Mouse (Mus musculus) hindbrain, postnatal 0 days (tissue): ENCODE data around the gene Scml4. TPM values are rescaled to one million over a fixed set of nuclear protein-coding genes. Genes with fewer than 3 reads are reported as not detected.

Experiments
- ATAC-seq: fragments of 200-750 bp; cut with Nextera tagmentation; 2 replicates; pipeline ENCODE4 v1.8.0; 2017; ENCODE audit warnings: mild to moderate bottlenecking, moderate TSS enrichment, moderate library complexity
- DNase-seq: peaks from one replicate; pipeline ENCODE4 v3.0.0-alpha.2; 2015; ENCODE audit warnings: low spot score
- H3K27ac ChIP-seq: fragments of 300-500 bp; sonication (generic); 2 replicates; pipeline ENCODE4 v1.5.1; 2014; ENCODE audit warnings: mild to moderate bottlenecking
- H3K27me3 ChIP-seq: fragments of 300-500 bp; sonication (generic); 2 replicates; pipeline ENCODE4 v1.6.1; 2014; ENCODE audit warnings: low read length, mixed read lengths; ENCODE audit not compliant: insufficient read depth
- H3K36me3 ChIP-seq: fragments of 300-500 bp; sonication (generic); 2 replicates; pipeline ENCODE4 v1.6.1; 2014; ENCODE audit warnings: low read length, mixed read lengths; ENCODE audit not compliant: insufficient read depth
- H3K4me1 ChIP-seq: fragments of 300-500 bp; sonication (generic); 2 replicates; pipeline ENCODE4 v1.6.1; 2014; ENCODE audit warnings: antibody characterized with exemption, low read length, mixed read lengths; ENCODE audit not compliant: insufficient read depth
- H3K4me2 ChIP-seq: fragments of 300-500 bp; sonication (generic); 2 replicates; pipeline ENCODE4 v1.6.1; 2014; ENCODE audit warnings: low read depth, mild to moderate bottlenecking, low read length, moderate library complexity, mixed read lengths
- H3K4me3 ChIP-seq: fragments of 300-500 bp; sonication (generic); 2 replicates; pipeline ENCODE4 v1.5.1; 2014; ENCODE audit warnings: low read length
- H3K9ac ChIP-seq: fragments of 300-500 bp; sonication (generic); replicated peaks from 2 replicates; pipeline ENCODE4 v1.6.1; 2014; ENCODE audit warnings: mild to moderate bottlenecking, low read length, moderate library complexity, mixed read lengths
- H3K9me3 ChIP-seq: fragments of 300-500 bp; sonication (generic); 2 replicates; pipeline ENCODE4 v1.6.1; 2016; ENCODE audit warnings: low read length, mixed read lengths
- CTCF ChIP-seq: IDR thresholded peaks from 2 replicates; pipeline ENCODE4 v1.5.1; 2016; ENCODE audit warnings: antibody characterized with exemption, control low read depth, low read depth
- WGBS: fragments of 180-500 bp; shearing (Covaris S2); extraction: QIAGEN DNeasy Blood & Tissue Kit; methylation state at CpG from one replicate; pipeline ENCODE4 v1.1.7; 2014; 5-methylcytosine and 5-hydroxymethylcytosine counted together
- polyA plus RNA-seq: library from polyadenylated mRNA; unstranded; fragments of >200 nt; fragmentation: Nextera tagmentation; extraction: Ambion mirVana; gene quantifications from 2 replicates; pipeline ENCODE4 v1.2.1, GENCODE M21; 2015
- total RNA-seq: library from RNA; depleted of rRNA; stranded (reverse); fragments of >200 nt; gene quantifications from 2 replicates; pipeline ENCODE4 v1.2.3, GENCODE M21; 2014

Gene Scml4
- total and polyA plus RNA-seq, 2 experiments from 2014 or later, result 7.0 to 16.4 TPM

DNA sequence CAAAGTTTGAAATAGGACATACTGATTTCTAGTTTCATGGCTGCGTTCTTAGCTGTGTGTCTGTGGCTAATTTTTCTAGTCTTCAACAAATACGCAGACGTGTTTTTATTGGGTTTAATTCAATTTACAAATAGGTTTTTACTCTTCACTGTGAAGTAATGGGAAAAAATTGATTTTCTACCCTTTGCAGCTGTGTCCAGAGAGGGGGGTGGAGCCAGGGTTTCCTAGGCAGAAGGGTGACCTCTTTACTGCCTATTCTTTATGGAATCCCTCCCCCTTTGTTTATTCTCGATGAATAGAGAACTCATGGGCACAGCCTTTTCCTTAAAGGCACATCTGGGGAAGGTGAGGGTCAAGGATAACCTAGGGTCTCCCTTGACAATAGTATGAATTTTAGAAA lies 98.5 kb downstream of the Scml4 start:
- Histone ChIP-seq H3K9ac (0 out of 2 replicates have a peak overlapping the region, but pooled peaks have one; percentile 34), H3K27ac (no peak overlapping the region), H3K4me2 (peak overlapping the region; percentile 61), H3K4me1 (0 out of 2 replicates have a peak, but pooled peaks cover 3% of the 10 kb centered on the region), H3K9me3 (no peaks in the 10 kb centered on the region), H3K27me3 (no peaks in the 10 kb centered on the region), H3K4me3 (peak overlapping the region; percentile 34; the same call in 1 of the 2 replicates), H3K36me3 (no peaks in the 10 kb centered on the region)
- 47% methylated on average over 4 of the region's 4 CpGs for WGBS
- TF ChIP-seq CTCF, result no peak
- DNase-seq (no peak), ATAC-seq (no peak)

DNA sequence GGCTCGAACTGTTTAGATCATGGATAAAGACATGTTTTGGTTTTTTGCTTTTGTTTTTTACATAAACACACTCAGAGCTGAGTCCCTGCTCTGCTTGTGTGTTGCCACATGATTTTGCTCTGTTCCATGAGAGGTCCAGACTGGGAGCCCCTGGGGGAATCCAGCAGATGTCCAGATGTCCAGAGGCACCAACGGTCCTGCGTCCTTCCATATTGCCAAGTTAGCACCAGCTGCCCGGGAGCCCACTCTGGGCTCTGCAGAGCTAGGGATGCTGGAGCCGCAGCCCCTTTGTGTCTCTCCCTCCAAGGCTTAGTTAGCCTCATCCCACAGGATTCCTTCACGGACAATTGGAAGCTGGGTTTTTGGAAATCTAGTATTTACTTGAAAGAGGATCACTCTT lies 101.6 kb downstream of the Scml4 start:
- H3K9me3 ChIP-seq, result no peaks in the 10 kb centered on the region
- H3K4me2 ChIP-seq, result no peak overlapping the region
- no peaks in the 10 kb centered on the region for H3K36me3 ChIP-seq
- H3K9ac ChIP-seq, result no peak overlapping the region
- no peaks in the 10 kb centered on the region for H3K27me3 ChIP-seq
- H3K4me1 ChIP-seq, result 0 out of 2 replicates have a peak, but pooled peaks cover 3% of the 10 kb centered on the region
- TF ChIP-seq CTCF, result no peak
- no peak overlapping the region for H3K4me3 ChIP-seq
- DNase-seq (no peak), ATAC-seq (no peak)
- 64% methylated on average over 6 of the region's 6 CpGs for WGBS
- no peak overlapping the region for H3K27ac ChIP-seq

DNA sequence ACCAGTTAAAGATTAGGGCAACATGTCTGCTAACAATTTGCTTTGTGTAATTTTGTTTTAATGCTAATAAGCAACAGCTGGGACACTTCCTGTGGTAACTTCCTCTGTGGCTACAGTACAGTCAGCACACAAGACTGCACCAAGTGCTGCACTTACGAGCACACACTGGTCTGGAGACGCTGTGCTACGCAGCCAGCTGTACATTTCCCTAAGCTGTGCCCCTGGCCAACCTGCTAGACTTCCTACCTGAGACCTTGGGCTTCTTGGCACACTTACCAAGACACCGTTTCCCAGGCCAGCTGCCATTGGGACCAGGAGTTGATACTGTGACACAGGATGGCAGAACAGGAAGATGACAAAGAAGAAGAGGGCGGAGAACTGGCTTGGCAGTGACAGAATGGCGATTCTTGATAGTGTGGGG lies 102.0 kb downstream of the Scml4 start:
- ATAC-seq (no peak), DNase-seq (no peak)
- no peaks in the 10 kb centered on the region for H3K9me3 ChIP-seq
- H3K4me1 ChIP-seq, result 0 out of 2 replicates have a peak, but pooled peaks cover 3% of the 10 kb centered on the region
- H3K4me3 ChIP-seq, result no peak overlapping the region
- no peak overlapping the region for H3K9ac ChIP-seq
- 80% methylated on average over 6 of the region's 6 CpGs for WGBS
- no peak for TF ChIP-seq CTCF
- no peaks in the 10 kb centered on the region for H3K27me3 ChIP-seq
- H3K36me3 ChIP-seq, result no peaks in the 10 kb centered on the region
- no peak overlapping the region for H3K27ac ChIP-seq
- H3K4me2 ChIP-seq, result no peak overlapping the region

DNA sequence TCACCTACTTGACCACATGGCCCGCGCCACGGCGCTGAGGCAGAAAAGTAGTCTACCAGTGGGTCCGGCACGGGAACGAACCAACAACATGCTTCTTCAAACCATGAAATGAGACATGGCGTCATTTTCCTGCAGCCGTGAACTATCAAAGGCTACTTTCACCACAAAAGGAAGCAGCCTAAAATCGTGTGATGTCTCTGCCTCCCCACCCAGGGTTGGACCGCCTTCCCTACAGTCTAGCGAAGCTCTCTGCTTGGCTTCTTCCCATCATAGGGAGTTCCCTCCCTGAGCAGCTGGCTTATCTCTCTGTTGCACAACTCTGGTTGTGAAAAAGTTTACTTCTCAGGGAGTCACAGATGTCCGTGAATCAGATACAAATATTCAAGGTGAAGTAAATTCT lies 102.5 kb downstream of the Scml4 start:
- H3K9ac ChIP-seq, result no peak overlapping the region
- no peak overlapping the region for H3K27ac ChIP-seq
- WGBS, result 91% methylated on average over 13 of the region's 13 CpGs
- H3K4me2 ChIP-seq, result no peak overlapping the region
- H3K9me3 ChIP-seq, result no peaks in the 10 kb centered on the region
- H3K36me3 ChIP-seq, result no peaks in the 10 kb centered on the region
- H3K4me3 ChIP-seq, result no peak overlapping the region
- no peak for DNase-seq
- no peak for ATAC-seq
- 0 out of 2 replicates have a peak, but pooled peaks cover 3% of the 10 kb centered on the region for H3K4me1 ChIP-seq
- TF ChIP-seq CTCF, result no peak
- H3K27me3 ChIP-seq, result no peaks in the 10 kb centered on the region

DNA sequence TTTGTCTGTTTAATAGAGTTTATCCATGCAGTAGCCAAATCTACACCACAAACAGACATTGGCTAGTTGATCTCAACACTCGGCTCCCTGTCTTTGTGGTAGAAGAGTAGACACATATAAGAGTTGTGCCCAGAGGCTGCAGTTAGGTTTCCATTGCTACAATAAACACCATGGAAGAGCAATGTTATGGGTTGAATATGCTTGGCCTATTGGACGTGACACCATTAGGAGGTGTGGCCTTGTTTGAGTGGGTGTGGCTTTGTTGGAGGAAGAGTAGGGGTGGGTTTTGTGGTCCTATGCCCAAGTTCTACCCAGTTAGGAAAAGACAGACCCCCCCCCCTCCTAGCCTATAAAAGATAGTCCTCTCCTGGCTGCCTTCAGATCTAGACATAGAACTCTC lies 102.9 kb downstream of the Scml4 start:
- TF ChIP-seq CTCF, result no peak
- ATAC-seq, result no peak

DNA sequence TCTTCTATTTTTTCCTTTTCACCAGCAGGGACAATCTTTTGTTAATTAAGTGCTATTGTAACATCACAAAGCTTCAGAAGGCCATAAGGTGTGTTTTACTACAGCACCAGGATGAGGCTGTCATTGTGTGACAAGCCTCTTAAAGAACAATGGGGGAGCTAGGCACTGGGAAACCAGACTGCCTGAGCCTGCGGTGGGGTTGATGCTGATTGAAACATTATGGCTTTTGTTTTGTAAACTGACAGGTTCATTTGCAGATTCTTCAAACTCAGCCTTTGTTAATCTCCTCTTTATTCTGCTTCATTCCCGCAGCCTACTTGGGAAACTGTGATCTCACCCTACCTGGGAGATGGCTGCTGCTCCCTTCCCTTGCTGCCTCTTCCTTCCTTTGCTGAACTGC lies 108.2 kb downstream of the Scml4 start:
- 10% methylated on average over 2 of the region's 2 CpGs for WGBS

More for the DNA sequence above, 102.9 kb downstream of the Scml4 start:
- Histone ChIP-seq H3K9ac (no peak overlapping the region), H3K27me3 (no peaks in the 10 kb centered on the region), H3K9me3 (no peaks in the 10 kb centered on the region), H3K36me3 (no peaks in the 10 kb centered on the region), H3K4me3 (no peak overlapping the region), H3K4me2 (no peak overlapping the region), H3K4me1 (no peaks in the 10 kb centered on the region), H3K27ac (no peak overlapping the region)
- no peak for DNase-seq
- WGBS, result 95% methylated on average over 2 of the region's 2 CpGs

DNA sequence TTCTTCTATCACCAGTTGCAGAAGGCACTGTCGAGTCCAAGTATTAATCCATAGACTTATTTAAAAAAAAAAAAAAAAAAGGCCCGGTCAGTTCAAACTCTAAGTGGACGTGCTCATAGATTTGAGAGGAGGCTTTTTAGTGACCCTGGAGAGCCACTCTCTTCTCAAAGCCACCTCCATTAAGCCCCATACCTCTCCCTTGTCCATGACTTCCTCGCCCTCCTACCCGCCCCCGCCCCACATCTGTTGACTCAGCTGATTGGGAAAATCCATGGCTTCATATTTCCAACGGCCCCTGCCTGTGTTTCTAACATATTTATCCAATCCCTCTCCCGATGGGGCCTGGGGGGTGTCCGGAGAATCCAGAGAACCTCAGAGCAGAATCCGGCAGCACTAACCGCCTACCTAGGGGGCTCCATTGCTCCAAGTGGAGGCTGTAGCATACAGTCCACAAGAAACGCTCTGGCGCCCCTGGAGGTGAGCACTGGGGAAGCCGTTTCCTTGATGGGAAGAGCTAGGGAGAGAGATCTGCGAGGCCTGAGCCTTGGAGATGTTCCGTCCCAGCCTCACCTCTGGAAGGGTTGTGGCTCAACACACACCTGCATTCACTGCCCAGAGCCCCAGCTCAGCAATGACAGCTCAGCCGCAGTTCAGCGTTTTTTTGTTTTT lies 112.5 kb downstream of the Scml4 start:
- peak overlapping the region; percentile 35; the same call in 1 of the 2 replicates for H3K4me2 ChIP-seq

More for the DNA sequence above, 108.2 kb downstream of the Scml4 start:
- no peaks in the 10 kb centered on the region for H3K36me3 ChIP-seq
- TF ChIP-seq CTCF, result no peak
- no peak for DNase-seq
- no peak overlapping the region for H3K4me2 ChIP-seq
- no peaks in the 10 kb centered on the region for H3K9me3 ChIP-seq
- no peak overlapping the region for H3K27ac ChIP-seq
- no peak overlapping the region for H3K9ac ChIP-seq
- ATAC-seq, result no peak
- H3K4me3 ChIP-seq, result no peak overlapping the region
- no peaks in the 10 kb centered on the region for H3K27me3 ChIP-seq
- no peaks in the 10 kb centered on the region for H3K4me1 ChIP-seq

More for the DNA sequence above, 112.5 kb downstream of the Scml4 start:
- Histone ChIP-seq H3K9ac (no peak overlapping the region), H3K27ac (no peak overlapping the region), H3K36me3 (no peaks in the 10 kb centered on the region), H3K4me1 (no peaks in the 10 kb centered on the region), H3K27me3 (no peaks in the 10 kb centered on the region), H3K4me3 (no peak overlapping the region), H3K9me3 (no peaks in the 10 kb centered on the region)
- peak; percentile 91 for ATAC-seq
- WGBS, result 29% methylated on average over 18 of the region's 18 CpGs
- peak; percentile 91 for DNase-seq
- TF ChIP-seq CTCF, result peak; percentile 90
